Mouse (Mus musculus) olfactory bulb, adult 2 months (tissue): ENCODE measurements around the gene Rnf214. TPM values are rescaled to one million over a fixed set of nuclear protein-coding genes. Genes with fewer than 3 reads are reported as not detected.

Experiments used
- H3K27ac ChIP-seq: fragments of 200-500 bp; 2 replicates; pipeline ENCODE4 v1.5.1; 2012; ENCODE audit warnings: low read depth, low read length; ENCODE audit not compliant: insufficient read depth
- H3K4me1 ChIP-seq: fragments of 200-500 bp; 2 replicates; pipeline ENCODE4 v1.6.1; 2012; ENCODE audit warnings: low read length; ENCODE audit not compliant: control insufficient read depth, insufficient read depth
- H3K4me3 ChIP-seq: fragments of 200-500 bp; 2 replicates; pipeline ENCODE4 v1.5.1; 2012; ENCODE audit warnings: mild to moderate bottlenecking, low read depth, low read length, moderate library complexity; ENCODE audit not compliant: insufficient read depth
- CTCF ChIP-seq: fragments of 200-500 bp; IDR thresholded peaks from 2 replicates; pipeline ENCODE4 v1.5.1; 2012; ENCODE audit warnings: low read depth, mild to moderate bottlenecking, low read length, moderate library complexity; ENCODE audit not compliant: insufficient read depth
- POLR2A ChIP-seq: fragments of 200-500 bp; IDR thresholded peaks from 2 replicates; pipeline ENCODE4 v1.6.1; 2012; ENCODE audit warnings: mild to moderate bottlenecking, low read depth, low read length, moderate library complexity; ENCODE audit not compliant: insufficient read depth
- WGBS: fragments of 180-500 bp; shearing (Covaris S2); methylation state at CpG from one replicate; pipeline ENCODE4 v1.1.7; 2018; 5-methylcytosine and 5-hydroxymethylcytosine counted together
- polyA plus RNA-seq: library from polyadenylated mRNA; stranded (reverse); fragments of >200 nt; gene quantifications from 2 replicates; pipeline ENCODE4 v1.2.4, GENCODE M21; 2012; ENCODE audit warnings: low replicate concordance; ENCODE audit not compliant: missing spikeins, insufficient read depth, insufficient read length

The Rnf214 gene
- polyA plus RNA-seq, 1 experiment, result not detected

- TF ChIP-seq POLR2A (no peak), CTCF (no peak)
- 93% methylated on average over 3 of the region's 3 CpGs for WGBS
- no peak overlapping the region for H3K4me3 ChIP-seq
- peaks cover 2% of the 10 kb centered on the region; the same call in 1 of the 2 replicates for H3K4me1 ChIP-seq
- no peak overlapping the region for H3K27ac ChIP-seq
Measured at GRCm38 (mm10) chr9:45870265-45870664, 36.4 kb downstream of the Rnf214 start.

- TF ChIP-seq POLR2A (no peak), CTCF (no peak)
- WGBS, result 67% methylated on average over 3 of the region's 3 CpGs
- Histone ChIP-seq H3K4me3 (no peak overlapping the region), H3K27ac (no peak overlapping the region), H3K4me1 (peaks cover 2% of the 10 kb centered on the region; the same call in 1 of the 2 replicates)
Measured at GRCm38 (mm10) chr9:45869181-45869580, 37.5 kb downstream of the Rnf214 start.

GRCm38 (mm10) chr9:45861813-45862212, 44.9 kb downstream of the Rnf214 start:
- TF ChIP-seq CTCF (no peak), POLR2A (no peak)
- H3K4me3 ChIP-seq, result no peak overlapping the region
- peaks cover 11% of the 10 kb centered on the region for H3K4me1 ChIP-seq
- WGBS, result 39% methylated on average over 7 of the region's 7 CpGs
- peak overlapping the region; percentile 52; the same call in 1 of the 2 replicates for H3K27ac ChIP-seq

GRCm38 (mm10) chr9:45859364-45859763, 47.3 kb downstream of the Rnf214 start:
- TF ChIP-seq CTCF, result no peak
- TF ChIP-seq POLR2A, result no peak
- Histone ChIP-seq H3K4me3 (no peak overlapping the region), H3K4me1 (peaks cover 9% of the 10 kb centered on the region), H3K27ac (no peak overlapping the region)
- WGBS, result 90% methylated on average over 10 of the region's 10 CpGs

GRCm38 (mm10) chr9:45854136-45854535, 52.6 kb downstream of the Rnf214 start:
- no peak overlapping the region for H3K4me3 ChIP-seq
- TF ChIP-seq POLR2A (no peak), CTCF (no peak)
- 82% methylated on average over 1 of the region's 1 CpGs for WGBS
- H3K27ac ChIP-seq, result no peak overlapping the region
- peaks cover 22% of the 10 kb centered on the region for H3K4me1 ChIP-seq

GRCm38 (mm10) chr9:45853695-45854094, 53.0 kb downstream of the Rnf214 start:
- peaks cover 24% of the 10 kb centered on the region for H3K4me1 ChIP-seq
- 95% methylated on average over 2 of the region's 2 CpGs for WGBS
- TF ChIP-seq CTCF (no peak), POLR2A (no peak)
- H3K4me3 ChIP-seq, result no peak overlapping the region
- H3K27ac ChIP-seq, result no peak overlapping the region

GRCm38 (mm10) chr9:45851776-45852175, 54.9 kb downstream of the Rnf214 start:
- no peak for TF ChIP-seq CTCF
- no peak for TF ChIP-seq POLR2A

GRCm38 (mm10) chr9:45851330-45851729, 55.4 kb downstream of the Rnf214 start:
- 69% methylated on average over 5 of the region's 5 CpGs for WGBS

More at GRCm38 (mm10) chr9:45851776-45852175, 54.9 kb downstream of the Rnf214 start:
- WGBS, result 91% methylated on average over 2 of the region's 2 CpGs
- Histone ChIP-seq H3K4me3 (no peak overlapping the region), H3K27ac (no peak overlapping the region), H3K4me1 (peaks cover 28% of the 10 kb centered on the region)

GRCm38 (mm10) chr9:45850528-45851155, 56.1 kb downstream of the Rnf214 start:
- Histone ChIP-seq H3K4me3 (no peak overlapping the region), H3K4me1 (peaks cover 28% of the 10 kb centered on the region), H3K27ac (peak overlapping the region; percentile 75; the same call in 1 of the 2 replicates)
- 59% methylated on average over 8 of the region's 8 CpGs for WGBS
- TF ChIP-seq POLR2A, result no peak
- TF ChIP-seq CTCF, result no peak

More at GRCm38 (mm10) chr9:45851330-45851729, 55.4 kb downstream of the Rnf214 start:
- H3K4me1 ChIP-seq, result peaks cover 28% of the 10 kb centered on the region
- no peak overlapping the region for H3K27ac ChIP-seq
- TF ChIP-seq POLR2A (no peak), CTCF (no peak)
- H3K4me3 ChIP-seq, result no peak overlapping the region
